Mouse (Mus musculus) brain, embryonic 14.5 days (tissue): ENCODE data around the gene Hoxd10.

Experiments
- CTCF ChIP-seq: fragments of 200-500 bp; IDR thresholded peaks from 2 replicates; pipeline ENCODE4 v1.5.1; 2012; ENCODE audit warnings: inconsistent platforms, mild to moderate bottlenecking, moderate library complexity, borderline replicate concordance; ENCODE audit not compliant: insufficient read depth, insufficient read length; ENCODE audit errors: extremely low read depth
- POLR2A ChIP-seq: fragments of 200-500 bp; IDR thresholded peaks from 2 replicates; pipeline ENCODE4 v1.6.1; 2012; ENCODE audit warnings: mild to moderate bottlenecking, inconsistent platforms, borderline replicate concordance; ENCODE audit not compliant: poor library complexity, insufficient read depth, insufficient read length, severe bottlenecking; ENCODE audit errors: extremely low read depth

- TF ChIP-seq CTCF (no peak), POLR2A (no peak)
Measured at GRCm38 (mm10) chr2:74695383-74695782, 3.7 kb downstream of the Hoxd10 start.
